Mouse (Mus musculus): ENCODE results near the gene Kctd19.

DNA sequence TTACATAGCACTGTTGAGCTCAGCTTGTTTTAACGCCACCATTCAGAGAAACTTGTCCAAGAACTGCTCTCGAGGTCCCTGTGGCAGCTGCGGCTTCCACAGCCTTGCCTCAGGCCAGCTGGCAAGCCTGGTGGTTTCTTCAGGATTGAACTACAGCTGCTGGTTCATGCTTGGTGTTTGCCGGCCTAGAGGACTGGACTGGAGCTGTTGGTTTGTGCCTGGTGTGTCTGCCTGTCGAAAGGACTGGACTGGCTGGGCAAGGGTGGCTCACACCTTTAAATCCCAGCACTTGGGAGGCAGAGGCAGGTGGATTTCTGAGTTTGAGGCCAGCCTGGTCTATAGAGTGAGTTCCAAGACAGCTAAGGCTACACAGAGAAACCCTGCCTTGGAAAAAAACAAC is 13.3 kb downstream of the Kctd19 start:
- TF ChIP-seq GATA1 (IDR thresholded peaks at IDR 0.05; ENCODE audit: borderline replicate concordance, low read length) (no peak), FLI1 (IDR thresholded peaks at IDR 0.05; ENCODE audit: low read length) (no peak)
